Mouse (Mus musculus): ENCODE data around the gene Tesk2.
"Not testable (repeated sequence)": the region's sequence is repeated elsewhere in the genome, so short reads cannot be mapped to it uniquely, and the experiment has no call there.

Gene Tesk2

GRCm38 (mm10) chr4:116796442-116797110 is 75.8 kb downstream of the Tesk2 start:
- DNase-seq = no peak

- DNase-seq = no peak
Observed at GRCm38 (mm10) chr4:116799901-116800300, 79.2 kb downstream of the Tesk2 start.

GRCm38 (mm10) chr4:116807197-116808129 is 86.7 kb downstream of the Tesk2 start, which contains the start of the genes Toe1 and Mutyh:
Gene Toe1 (minus strand): TSS chr4:116807640.
Gene Mutyh (plus strand): TSS chr4:116807723.
- DNase-seq = peak; percentile 90

GRCm38 (mm10) chr4:116811012-116811411 is 90.3 kb downstream of the Tesk2 start:
- DNase-seq = no peak

GRCm38 (mm10) chr4:116815276-116815675 is 94.5 kb downstream of the Tesk2 start:
- DNase-seq = no peak

GRCm38 (mm10) chr4:116817486-116817885 is 96.7 kb downstream of the Tesk2 start:
- DNase-seq = peak; percentile 67

- no peak for DNase-seq
Observed at GRCm38 (mm10) chr4:116819968-116820901, 99.5 kb downstream of the Tesk2 start.

- DNase-seq = peak; percentile 69
Observed at GRCm38 (mm10) chr4:116820902-116821693, 100.3 kb downstream of the Tesk2 start.

- no peak for DNase-seq
Observed at GRCm38 (mm10) chr4:116821694-116822016, 100.9 kb downstream of the Tesk2 start, which contains the start of gene Hpdl. Gene Hpdl (minus strand): TSS chr4:116821707.

- peak; percentile 77 for DNase-seq
Observed at GRCm38 (mm10) chr4:116824541-116825004, 103.8 kb downstream of the Tesk2 start.

GRCm38 (mm10) chr4:116827819-116828218 is 107.1 kb downstream of the Tesk2 start:
- DNase-seq = no peak

- DNase-seq = no peak
Observed at GRCm38 (mm10) chr4:116829364-116830069, 108.8 kb downstream of the Tesk2 start.

GRCm38 (mm10) chr4:116830070-116830368 is 109.3 kb downstream of the Tesk2 start:
- no peak for DNase-seq

- no peak for DNase-seq
Observed at GRCm38 (mm10) chr4:116838999-116839398, 118.3 kb downstream of the Tesk2 start.

- not testable (repeated sequence) for DNase-seq
Observed at GRCm38 (mm10) chr4:116840096-116840495, 119.3 kb downstream of the Tesk2 start.

- no peak for DNase-seq
Observed at GRCm38 (mm10) chr4:116840841-116841240, 120.1 kb downstream of the Tesk2 start.

GRCm38 (mm10) chr4:116844324-116844723 is 123.6 kb downstream of the Tesk2 start:
- no peak for DNase-seq

GRCm38 (mm10) chr4:116849901-116850300 is 129.2 kb downstream of the Tesk2 start:
- no peak for DNase-seq

- DNase-seq = no peak
Observed at GRCm38 (mm10) chr4:116854286-116854685, 133.5 kb downstream of the Tesk2 start.

Data from cerebellum, adult 8-10 months (tissue).